Mouse (Mus musculus): Measurements from ENCODE around the gene Pigt. TPM values are rescaled to one million over a fixed set of nuclear protein-coding genes. Genes with fewer than 3 reads are reported as not detected.

Gene Pigt
- polyA plus RNA-seq, 1 experiment from 2014 or later: 109 TPM

DNA sequence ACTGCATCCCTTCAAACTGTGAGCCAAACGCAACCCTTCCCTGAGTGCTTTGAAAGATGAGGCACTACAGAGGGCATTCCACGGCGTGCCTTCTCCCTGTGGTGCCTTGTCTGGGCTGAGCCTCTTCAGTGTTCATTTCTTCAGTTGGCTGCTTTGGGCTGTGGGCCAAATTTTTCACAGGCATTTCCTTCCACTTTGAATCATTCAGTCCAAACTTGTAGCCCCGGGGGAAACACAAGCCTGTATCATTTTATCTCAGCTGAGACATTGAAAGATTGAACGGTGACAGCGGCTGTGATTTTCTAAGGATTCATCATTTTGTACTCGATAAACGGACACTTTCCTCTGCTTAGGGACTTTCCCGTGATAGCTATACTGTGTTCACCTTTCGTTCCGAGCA lies 19.3 kb downstream of the Pigt start:
- Histone ChIP-seq H3K27me3 (ENCODE audit: control insufficient read depth, insufficient read depth, low read length) (no peaks in the 10 kb centered on the region), H3K4me2 (replicated peaks) (no peak overlapping the region), H3K36me3 (replicated peaks; ENCODE audit: control insufficient read depth, insufficient read depth) (no peaks in the 10 kb centered on the region), H3K4me1 (replicated peaks; ENCODE audit: control insufficient read depth, insufficient read depth, low read length) (no peaks in the 10 kb centered on the region; the same call in 1 of the 2 replicates), H3K9me3 (ENCODE audit: control insufficient read depth, low read length) (no peaks in the 10 kb centered on the region), H3K4me3 (replicated peaks; ENCODE audit: low read length) (no peak overlapping the region), H3K9ac (no peak overlapping the region), H3K27ac (no peak overlapping the region)
- no peak for DNase-seq (ENCODE audit: low spot score)
- ATAC-seq (ENCODE audit: low FRiP score): no peak
- WGBS: 88% methylated on average over 11 of the region's 11 CpGs

DNA sequence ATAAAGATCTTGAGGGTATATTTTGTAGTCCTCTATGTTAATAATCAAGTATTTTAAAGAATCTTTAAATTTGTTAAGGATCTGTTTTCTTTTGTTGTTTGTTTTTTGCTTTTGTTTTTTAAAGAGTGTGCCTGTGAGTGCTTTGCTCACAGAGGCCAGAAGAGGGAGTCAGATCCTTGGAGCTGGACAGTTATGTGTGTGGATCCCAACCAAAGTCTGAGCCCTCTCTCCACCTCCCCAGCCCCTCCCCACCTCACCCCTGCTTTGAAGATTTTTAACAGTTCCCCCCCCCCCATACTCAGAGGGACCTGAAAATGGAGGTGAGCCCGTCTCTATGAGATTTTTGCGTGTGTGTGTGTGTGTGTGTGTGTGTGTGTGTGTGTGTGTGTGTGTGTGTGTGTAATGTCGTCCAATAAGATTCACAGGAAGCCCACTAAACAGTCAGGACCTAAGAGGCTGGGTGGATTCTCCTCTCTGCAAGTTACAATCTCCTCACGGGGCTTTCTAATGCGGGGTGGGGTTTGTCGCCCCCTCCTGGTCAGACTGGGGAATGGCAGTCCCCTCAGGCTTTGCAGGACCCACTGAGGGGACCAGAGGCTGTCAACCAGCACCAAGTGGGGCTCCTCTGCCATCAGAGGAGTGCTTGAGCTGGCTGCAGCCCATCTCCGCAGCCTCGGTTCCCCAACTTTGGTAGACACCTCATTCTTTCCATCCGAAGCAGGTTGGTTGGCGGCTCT lies 20.3 kb downstream of the Pigt start:
- DNase-seq (ENCODE audit: low spot score): peak; percentile 40
- Histone ChIP-seq H3K36me3 (replicated peaks; ENCODE audit: control insufficient read depth, insufficient read depth) (no peaks in the 10 kb centered on the region), H3K27me3 (ENCODE audit: control insufficient read depth, insufficient read depth, low read length) (no peaks in the 10 kb centered on the region), H3K27ac (no peak overlapping the region), H3K4me3 (replicated peaks; ENCODE audit: low read length) (no peak overlapping the region), H3K9me3 (ENCODE audit: control insufficient read depth, low read length) (no peaks in the 10 kb centered on the region), H3K9ac (no peak overlapping the region), H3K4me2 (replicated peaks) (no peak overlapping the region), H3K4me1 (replicated peaks; ENCODE audit: control insufficient read depth, insufficient read depth, low read length) (no peaks in the 10 kb centered on the region; the same call in 1 of the 2 replicates)
- ATAC-seq (ENCODE audit: low FRiP score): no peak
- 35% methylated on average over 10 of the region's 10 CpGs for WGBS

DNA sequence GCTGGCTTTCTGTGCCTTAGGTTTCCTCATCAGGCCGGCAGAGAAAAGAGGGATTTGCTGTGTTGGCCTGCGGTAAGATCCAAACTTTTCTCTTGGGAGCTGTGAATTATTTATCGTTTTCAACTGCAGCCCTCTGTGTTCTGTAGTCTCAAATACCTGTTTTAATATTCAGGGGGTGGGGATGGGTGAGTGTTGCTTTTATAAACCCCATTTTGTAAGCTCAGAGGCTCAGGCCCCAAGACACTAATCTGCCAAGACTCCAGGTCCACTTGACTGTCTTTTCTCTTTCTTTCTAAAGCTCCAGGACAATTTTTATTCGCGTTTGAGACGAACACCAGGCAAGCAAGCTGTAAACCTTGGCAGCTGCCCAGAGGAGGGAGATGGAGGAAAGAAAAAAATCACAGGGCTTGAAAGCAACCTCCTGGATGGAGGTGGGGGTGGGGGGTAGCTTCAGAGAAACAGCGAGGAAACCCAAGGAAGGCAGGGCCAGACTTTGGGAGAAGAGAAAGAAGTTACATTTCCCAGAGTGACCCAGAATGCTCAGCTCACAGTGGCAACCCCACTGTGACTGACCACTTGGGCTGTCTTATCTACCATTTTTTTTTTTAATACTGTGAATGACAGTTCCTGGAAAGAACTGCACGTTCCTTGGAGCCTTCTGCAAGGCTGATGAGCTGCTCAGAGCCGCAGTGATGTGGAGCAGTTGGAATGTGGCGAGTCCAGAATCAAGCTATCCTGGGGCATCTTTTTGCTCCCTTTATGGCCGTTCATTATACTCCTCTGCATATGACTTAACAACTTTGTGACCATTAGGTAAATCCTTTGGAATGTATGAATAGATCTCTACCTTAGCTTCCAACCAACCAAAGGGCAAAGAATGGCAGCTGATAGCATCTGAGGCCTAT lies 21.2 kb downstream of the Pigt start:
- Histone ChIP-seq H3K27me3 (ENCODE audit: control insufficient read depth, insufficient read depth, low read length) (no peaks in the 10 kb centered on the region), H3K9me3 (ENCODE audit: control insufficient read depth, low read length) (no peaks in the 10 kb centered on the region), H3K4me2 (replicated peaks) (no peak overlapping the region), H3K4me3 (replicated peaks; ENCODE audit: low read length) (no peak overlapping the region), H3K27ac (no peak overlapping the region), H3K4me1 (replicated peaks; ENCODE audit: control insufficient read depth, insufficient read depth, low read length) (no peaks in the 10 kb centered on the region; the same call in 1 of the 2 replicates), H3K9ac (no peak overlapping the region), H3K36me3 (replicated peaks; ENCODE audit: control insufficient read depth, insufficient read depth) (no peaks in the 10 kb centered on the region)
- DNase-seq (ENCODE audit: low spot score) (no peak), ATAC-seq (ENCODE audit: low FRiP score) (no peak)
- 56% methylated on average over 11 of the region's 11 CpGs for WGBS

DNA sequence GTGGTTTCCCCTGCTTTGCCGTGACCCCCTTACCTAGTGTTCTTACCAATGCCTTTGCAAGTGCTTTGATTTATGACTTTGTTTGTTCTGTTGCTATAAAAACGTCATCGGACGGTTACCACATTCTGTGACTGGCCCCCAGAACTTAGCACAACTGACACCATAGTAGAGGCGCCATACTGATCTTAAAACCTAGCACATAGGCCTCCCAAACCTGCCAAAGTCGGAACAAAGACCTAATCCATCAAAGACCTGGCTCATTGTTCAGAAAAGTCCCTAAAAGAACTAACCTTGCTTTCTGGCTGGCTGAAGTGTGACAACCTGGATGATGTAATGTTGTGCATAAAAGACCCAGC lies 21.8 kb downstream of the Pigt start:
- WGBS: 79% methylated on average over 6 of the region's 6 CpGs
- no peaks in the 10 kb centered on the region for H3K9me3 ChIP-seq (ENCODE audit: control insufficient read depth, low read length)
- no peaks in the 10 kb centered on the region; the same call in 1 of the 2 replicates for H3K4me1 ChIP-seq (replicated peaks; ENCODE audit: control insufficient read depth, insufficient read depth, low read length)
- no peak overlapping the region for H3K4me3 ChIP-seq (replicated peaks; ENCODE audit: low read length)
- H3K27ac ChIP-seq: no peak overlapping the region
- DNase-seq (ENCODE audit: low spot score): no peak
- H3K9ac ChIP-seq: no peak overlapping the region
- ATAC-seq (ENCODE audit: low FRiP score): no peak
- H3K4me2 ChIP-seq (replicated peaks): no peak overlapping the region
- H3K27me3 ChIP-seq (ENCODE audit: control insufficient read depth, insufficient read depth, low read length): no peaks in the 10 kb centered on the region
- no peaks in the 10 kb centered on the region for H3K36me3 ChIP-seq (replicated peaks; ENCODE audit: control insufficient read depth, insufficient read depth)

DNA sequence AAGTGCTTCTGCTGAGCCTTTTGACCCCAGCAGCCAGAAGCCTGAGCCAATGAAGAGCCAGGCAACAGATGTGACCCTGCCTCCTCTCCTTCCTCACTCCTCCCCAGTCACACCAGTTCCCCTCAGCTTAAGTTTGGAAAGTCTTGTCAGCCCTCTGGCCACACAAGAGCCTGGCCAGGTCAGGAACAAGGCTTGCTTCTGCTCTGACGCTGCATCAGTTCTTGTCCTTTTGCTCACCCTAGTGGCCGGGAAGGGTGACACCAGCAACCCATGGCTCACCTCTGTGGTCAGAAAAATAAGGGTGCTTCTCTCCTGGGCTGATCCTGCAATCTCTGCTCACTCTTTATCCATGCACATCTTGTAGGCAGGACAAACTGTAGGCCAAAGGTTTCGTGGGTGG lies 23.5 kb downstream of the Pigt start:
- Histone ChIP-seq H3K4me1 (replicated peaks; ENCODE audit: control insufficient read depth, insufficient read depth, low read length) (no peaks in the 10 kb centered on the region; the same call in 1 of the 2 replicates), H3K9me3 (ENCODE audit: control insufficient read depth, low read length) (no peaks in the 10 kb centered on the region), H3K4me2 (replicated peaks) (no peak overlapping the region), H3K4me3 (replicated peaks; ENCODE audit: low read length) (no peak overlapping the region), H3K9ac (no peak overlapping the region), H3K27ac (no peak overlapping the region), H3K27me3 (ENCODE audit: control insufficient read depth, insufficient read depth, low read length) (no peaks in the 10 kb centered on the region), H3K36me3 (replicated peaks; ENCODE audit: control insufficient read depth, insufficient read depth) (no peaks in the 10 kb centered on the region)
- DNase-seq (ENCODE audit: low spot score) (no peak), ATAC-seq (ENCODE audit: low FRiP score) (no peak)
- 8% methylated on average over 3 of the region's 3 CpGs for WGBS

DNA sequence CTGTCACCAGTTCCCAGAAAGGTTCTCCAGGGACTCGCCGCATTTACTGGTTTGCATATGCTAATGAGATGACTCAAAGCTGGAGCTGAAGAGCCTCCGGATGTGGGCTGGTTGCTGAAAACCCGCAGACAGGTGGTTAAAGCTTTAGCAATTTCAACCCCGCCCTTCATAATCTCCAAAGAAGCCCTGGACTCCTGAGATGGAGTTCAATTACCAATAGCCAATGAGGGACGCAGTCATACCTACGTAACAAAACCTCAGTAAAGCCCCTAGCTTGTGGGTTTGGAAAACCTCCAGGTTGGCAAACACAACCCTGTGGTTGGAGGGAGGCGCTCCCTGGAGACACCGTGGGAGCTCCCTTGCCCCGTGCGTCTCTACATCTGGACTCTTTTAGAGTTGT lies 24.5 kb downstream of the Pigt start:
- Histone ChIP-seq H3K27me3 (ENCODE audit: control insufficient read depth, insufficient read depth, low read length) (no peaks in the 10 kb centered on the region), H3K4me3 (replicated peaks; ENCODE audit: low read length) (no peak overlapping the region), H3K9ac (no peak overlapping the region), H3K36me3 (replicated peaks; ENCODE audit: control insufficient read depth, insufficient read depth) (no peaks in the 10 kb centered on the region), H3K4me1 (replicated peaks; ENCODE audit: control insufficient read depth, insufficient read depth, low read length) (no peaks in the 10 kb centered on the region; the same call in 1 of the 2 replicates), H3K4me2 (replicated peaks) (0 out of 2 replicates have a peak overlapping the region, but pooled peaks have one; percentile 7), H3K27ac (no peak overlapping the region), H3K9me3 (ENCODE audit: control insufficient read depth, low read length) (no peaks in the 10 kb centered on the region)
- ATAC-seq (ENCODE audit: low FRiP score): no peak
- no peak for DNase-seq (ENCODE audit: low spot score)
- WGBS: 14% methylated on average over 11 of the region's 11 CpGs

DNA sequence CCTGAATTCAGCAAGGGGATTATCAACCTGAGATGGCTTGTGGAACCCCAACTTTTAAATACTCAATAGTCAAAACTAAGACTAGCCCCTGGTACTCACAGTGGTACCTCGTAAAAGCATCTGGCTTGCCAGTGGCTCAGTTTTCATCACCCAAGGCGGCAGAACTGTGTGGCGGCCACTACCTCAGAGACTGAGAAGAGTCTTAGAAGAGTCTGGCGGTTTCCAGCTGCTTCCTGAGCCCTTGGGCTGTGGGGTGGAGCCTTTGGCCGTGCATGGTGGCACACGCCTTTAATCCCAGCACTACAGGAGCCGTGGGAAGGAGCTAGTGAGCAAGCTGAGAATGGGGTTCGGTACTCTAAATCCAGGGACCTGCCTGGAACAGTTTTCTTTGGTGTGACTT lies 25.0 kb downstream of the Pigt start:
- Histone ChIP-seq H3K4me3 (replicated peaks; ENCODE audit: low read length) (no peak overlapping the region), H3K9ac (no peak overlapping the region), H3K9me3 (ENCODE audit: control insufficient read depth, low read length) (no peaks in the 10 kb centered on the region), H3K36me3 (replicated peaks; ENCODE audit: control insufficient read depth, insufficient read depth) (no peaks in the 10 kb centered on the region), H3K27ac (no peak overlapping the region), H3K27me3 (ENCODE audit: control insufficient read depth, insufficient read depth, low read length) (no peaks in the 10 kb centered on the region), H3K4me1 (replicated peaks; ENCODE audit: control insufficient read depth, insufficient read depth, low read length) (no peaks in the 10 kb centered on the region; the same call in 1 of the 2 replicates), H3K4me2 (replicated peaks) (no peak overlapping the region)
- ATAC-seq (ENCODE audit: low FRiP score): no peak
- 34% methylated on average over 8 of the region's 8 CpGs for WGBS
- DNase-seq (ENCODE audit: low spot score): no peak

DNA sequence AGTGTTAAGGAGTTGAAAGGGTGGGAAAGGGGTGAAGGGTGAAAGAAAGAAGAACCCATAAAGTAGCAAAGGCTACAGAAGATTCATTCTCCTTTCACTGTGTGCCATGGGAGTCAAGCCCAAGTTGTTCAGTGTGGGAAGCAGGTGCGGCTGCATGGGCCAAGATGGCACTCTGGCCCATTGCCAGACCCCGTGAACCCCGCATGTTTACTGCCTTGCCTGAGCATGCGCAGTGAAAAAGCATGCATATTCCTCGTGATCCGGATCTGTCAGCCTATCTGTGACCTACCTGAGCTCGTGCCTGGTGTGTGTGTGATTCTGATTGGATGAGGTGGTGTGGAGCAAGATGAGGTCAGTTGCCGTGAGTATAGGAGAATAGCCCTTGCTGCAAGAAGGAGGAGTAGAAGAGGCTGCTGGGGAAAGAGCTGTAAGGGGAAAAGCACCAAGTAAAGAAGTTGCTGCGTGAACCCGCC lies 26.0 kb downstream of the Pigt start:
- Histone ChIP-seq H3K9ac (no peak overlapping the region), H3K27ac (no peak overlapping the region), H3K4me1 (replicated peaks; ENCODE audit: control insufficient read depth, insufficient read depth, low read length) (no peaks in the 10 kb centered on the region; the same call in 1 of the 2 replicates), H3K4me2 (replicated peaks) (no peak overlapping the region), H3K4me3 (replicated peaks; ENCODE audit: low read length) (no peak overlapping the region), H3K27me3 (ENCODE audit: control insufficient read depth, insufficient read depth, low read length) (no peaks in the 10 kb centered on the region), H3K9me3 (ENCODE audit: control insufficient read depth, low read length) (no peaks in the 10 kb centered on the region), H3K36me3 (replicated peaks; ENCODE audit: control insufficient read depth, insufficient read depth) (no peaks in the 10 kb centered on the region)
- ATAC-seq (ENCODE audit: low FRiP score) (no peak), DNase-seq (ENCODE audit: low spot score) (no peak)
- WGBS: 80% methylated on average over 10 of the region's 10 CpGs

DNA sequence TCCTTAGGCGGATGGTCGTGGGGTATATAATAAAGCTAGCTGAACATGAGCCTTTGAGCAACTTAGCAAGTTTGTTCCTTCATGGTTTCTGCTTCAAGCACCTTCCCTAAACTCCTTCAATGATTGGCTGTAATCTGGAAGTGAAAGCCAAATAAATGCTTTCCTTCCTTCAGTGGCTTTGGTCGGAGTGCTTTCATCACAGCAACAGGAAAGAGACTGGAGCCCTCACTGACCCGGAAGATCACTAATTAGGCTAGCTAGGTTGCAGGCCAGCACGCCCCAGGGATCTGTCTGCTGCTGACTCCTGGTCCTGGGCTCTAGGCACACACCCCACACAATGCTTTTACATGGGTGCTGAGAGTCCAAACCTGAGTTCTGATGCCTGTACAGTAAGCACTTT lies 31.2 kb downstream of the Pigt start:
- 76% methylated on average over 5 of the region's 5 CpGs for WGBS
- H3K27ac ChIP-seq: no peak overlapping the region
- H3K4me1 ChIP-seq (replicated peaks; ENCODE audit: control insufficient read depth, insufficient read depth, low read length): no peaks in the 10 kb centered on the region
- H3K9me3 ChIP-seq (ENCODE audit: control insufficient read depth, low read length): no peaks in the 10 kb centered on the region
- no peaks in the 10 kb centered on the region for H3K27me3 ChIP-seq (ENCODE audit: control insufficient read depth, insufficient read depth, low read length)
- no peaks in the 10 kb centered on the region for H3K36me3 ChIP-seq (replicated peaks; ENCODE audit: control insufficient read depth, insufficient read depth)
- H3K4me3 ChIP-seq (replicated peaks; ENCODE audit: low read length): no peak overlapping the region
- no peak overlapping the region for H3K4me2 ChIP-seq (replicated peaks)
- ATAC-seq (ENCODE audit: low FRiP score): no peak
- no peak overlapping the region for H3K9ac ChIP-seq
- no peak for DNase-seq (ENCODE audit: low spot score)
